Mouse (Mus musculus): ENCODE data around the gene Phf19. TPM values are rescaled to one million over a fixed set of nuclear protein-coding genes. Genes with fewer than 3 reads are reported as not detected.

Phf19 gene
- polyA plus RNA-seq, 1 experiment from 2014 or later, result 0.32 TPM

GRCm38 (mm10) chr2:34906861-34907604 lies 6.8 kb downstream of the Phf19 start:
- DNase-seq (ENCODE audit: low spot score), result no peak
- WGBS, result 53% methylated on average over 12 of the region's 12 CpGs

GRCm38 (mm10) chr2:34906426-34906825 lies 7.4 kb downstream of the Phf19 start:
- H3K27me3 ChIP-seq (ENCODE audit: control insufficient read depth, insufficient read depth, low read length), result peaks cover 11% of the 10 kb centered on the region
- H3K4me1 ChIP-seq (ENCODE audit: control insufficient read depth, insufficient read depth, low read length), result 0 out of 2 replicates have a peak, but pooled peaks cover 7% of the 10 kb centered on the region
- H3K36me3 ChIP-seq (ENCODE audit: control insufficient read depth, insufficient read depth, low read length), result no peaks in the 10 kb centered on the region
- no peaks in the 10 kb centered on the region for H3K9me3 ChIP-seq (ENCODE audit: control insufficient read depth, low read length)
- no peak for DNase-seq (ENCODE audit: low spot score)
- no peak overlapping the region for H3K4me3 ChIP-seq (ENCODE audit: low read depth, low read length)
- H3K9ac ChIP-seq (ENCODE audit: low read length), result no peak overlapping the region
- no peak overlapping the region for H3K4me2 ChIP-seq (ENCODE audit: low read depth, severe bottlenecking)
- 44% methylated on average over 6 of the region's 6 CpGs for WGBS
- H3K27ac ChIP-seq (replicated peaks; ENCODE audit: low read depth, low read length), result no peak overlapping the region
- ATAC-seq (ENCODE audit: insufficient number of reproducible peaks, low FRiP score, low TSS enrichment, low read depth), result no peak

More at GRCm38 (mm10) chr2:34906861-34907604, 6.8 kb downstream of the Phf19 start:
- Histone ChIP-seq H3K27me3 (ENCODE audit: control insufficient read depth, insufficient read depth, low read length) (peaks cover 17% of the 10 kb centered on the region), H3K27ac (replicated peaks; ENCODE audit: low read depth, low read length) (no peak overlapping the region), H3K4me3 (ENCODE audit: low read depth, low read length) (no peak overlapping the region), H3K4me1 (ENCODE audit: control insufficient read depth, insufficient read depth, low read length) (0 out of 2 replicates have a peak, but pooled peaks cover 7% of the 10 kb centered on the region), H3K36me3 (ENCODE audit: control insufficient read depth, insufficient read depth, low read length) (no peaks in the 10 kb centered on the region), H3K9ac (ENCODE audit: low read length) (no peak overlapping the region), H3K9me3 (ENCODE audit: control insufficient read depth, low read length) (no peaks in the 10 kb centered on the region), H3K4me2 (ENCODE audit: low read depth, severe bottlenecking) (no peak overlapping the region)
- no peak for ATAC-seq (ENCODE audit: insufficient number of reproducible peaks, low FRiP score, low TSS enrichment, low read depth)

GRCm38 (mm10) chr2:34904849-34905542 lies 8.8 kb downstream of the Phf19 start:
- Histone ChIP-seq H3K9me3 (ENCODE audit: control insufficient read depth, low read length) (no peaks in the 10 kb centered on the region), H3K27me3 (ENCODE audit: control insufficient read depth, insufficient read depth, low read length) (peaks cover 7% of the 10 kb centered on the region; the same call in 1 of the 2 replicates), H3K4me1 (ENCODE audit: control insufficient read depth, insufficient read depth, low read length) (0 out of 2 replicates have a peak, but pooled peaks cover 7% of the 10 kb centered on the region), H3K27ac (replicated peaks; ENCODE audit: low read depth, low read length) (no peak overlapping the region), H3K9ac (ENCODE audit: low read length) (no peak overlapping the region), H3K4me3 (ENCODE audit: low read depth, low read length) (peak overlapping the region; percentile 15), H3K4me2 (ENCODE audit: low read depth, severe bottlenecking) (peak overlapping the region; percentile 45), H3K36me3 (ENCODE audit: control insufficient read depth, insufficient read depth, low read length) (no peaks in the 10 kb centered on the region)
- WGBS, result under 1% methylated on average over 34 of the region's 34 CpGs
- ATAC-seq (ENCODE audit: insufficient number of reproducible peaks, low FRiP score, low TSS enrichment, low read depth) (peak; percentile 96), DNase-seq (ENCODE audit: low spot score) (peak; percentile 96)

GRCm38 (mm10) chr2:34903652-34904405 lies 10.0 kb downstream of the Phf19 start:
- no peaks in the 10 kb centered on the region for H3K9me3 ChIP-seq (ENCODE audit: control insufficient read depth, low read length)
- H3K27ac ChIP-seq (replicated peaks; ENCODE audit: low read depth, low read length), result no peak overlapping the region
- ATAC-seq (ENCODE audit: insufficient number of reproducible peaks, low FRiP score, low TSS enrichment, low read depth), result no peak
- no peaks in the 10 kb centered on the region for H3K36me3 ChIP-seq (ENCODE audit: control insufficient read depth, insufficient read depth, low read length)
- no peak overlapping the region for H3K4me3 ChIP-seq (ENCODE audit: low read depth, low read length)
- H3K27me3 ChIP-seq (ENCODE audit: control insufficient read depth, insufficient read depth, low read length), result peaks cover 7% of the 10 kb centered on the region; the same call in 1 of the 2 replicates
- WGBS, result 63% methylated on average over 4 of the region's 4 CpGs
- H3K4me2 ChIP-seq (ENCODE audit: low read depth, severe bottlenecking), result no peak overlapping the region
- DNase-seq (ENCODE audit: low spot score), result no peak
- H3K4me1 ChIP-seq (ENCODE audit: control insufficient read depth, insufficient read depth, low read length), result 0 out of 2 replicates have a peak, but pooled peaks cover 7% of the 10 kb centered on the region
- no peak overlapping the region for H3K9ac ChIP-seq (ENCODE audit: low read length)

GRCm38 (mm10) chr2:34903191-34903590 lies 10.6 kb downstream of the Phf19 start:
- H3K4me1 ChIP-seq (ENCODE audit: control insufficient read depth, insufficient read depth, low read length), result 0 out of 2 replicates have a peak, but pooled peaks cover 7% of the 10 kb centered on the region
- no peak for DNase-seq (ENCODE audit: low spot score)
- ATAC-seq (ENCODE audit: insufficient number of reproducible peaks, low FRiP score, low TSS enrichment, low read depth), result no peak
- H3K9ac ChIP-seq (ENCODE audit: low read length), result no peak overlapping the region
- peaks cover 9% of the 10 kb centered on the region; the same call in 1 of the 2 replicates for H3K27me3 ChIP-seq (ENCODE audit: control insufficient read depth, insufficient read depth, low read length)
- no peak overlapping the region for H3K27ac ChIP-seq (replicated peaks; ENCODE audit: low read depth, low read length)
- no peaks in the 10 kb centered on the region for H3K9me3 ChIP-seq (ENCODE audit: control insufficient read depth, low read length)
- no peak overlapping the region for H3K4me2 ChIP-seq (ENCODE audit: low read depth, severe bottlenecking)
- WGBS, result 88% methylated on average over 7 of the region's 7 CpGs
- no peaks in the 10 kb centered on the region for H3K36me3 ChIP-seq (ENCODE audit: control insufficient read depth, insufficient read depth, low read length)
- H3K4me3 ChIP-seq (ENCODE audit: low read depth, low read length), result no peak overlapping the region

- no peak for ATAC-seq (ENCODE audit: insufficient number of reproducible peaks, low FRiP score, low TSS enrichment, low read depth)
- H3K27me3 ChIP-seq (ENCODE audit: control insufficient read depth, insufficient read depth, low read length), result peaks cover 9% of the 10 kb centered on the region; the same call in 1 of the 2 replicates
Observed at GRCm38 (mm10) chr2:34902731-34903130, 11.1 kb downstream of the Phf19 start.

GRCm38 (mm10) chr2:34901726-34902125 lies 12.1 kb downstream of the Phf19 start:
- Histone ChIP-seq H3K4me1 (ENCODE audit: control insufficient read depth, insufficient read depth, low read length) (0 out of 2 replicates have a peak, but pooled peaks cover 7% of the 10 kb centered on the region), H3K4me2 (ENCODE audit: low read depth, severe bottlenecking) (no peak overlapping the region), H3K27me3 (ENCODE audit: control insufficient read depth, insufficient read depth, low read length) (peaks cover 7% of the 10 kb centered on the region; the same call in 1 of the 2 replicates), H3K36me3 (ENCODE audit: control insufficient read depth, insufficient read depth, low read length) (no peaks in the 10 kb centered on the region), H3K4me3 (ENCODE audit: low read depth, low read length) (no peak overlapping the region), H3K9ac (ENCODE audit: low read length) (no peak overlapping the region), H3K27ac (replicated peaks; ENCODE audit: low read depth, low read length) (no peak overlapping the region), H3K9me3 (ENCODE audit: control insufficient read depth, low read length) (no peaks in the 10 kb centered on the region)
- WGBS, result 78% methylated on average over 4 of the region's 4 CpGs
- no peak for DNase-seq (ENCODE audit: low spot score)
- ATAC-seq (ENCODE audit: insufficient number of reproducible peaks, low FRiP score, low TSS enrichment, low read depth), result no peak

More at GRCm38 (mm10) chr2:34902731-34903130, 11.1 kb downstream of the Phf19 start:
- WGBS, result 86% methylated on average over 6 of the region's 6 CpGs
- Histone ChIP-seq H3K4me3 (ENCODE audit: low read depth, low read length) (no peak overlapping the region), H3K27ac (replicated peaks; ENCODE audit: low read depth, low read length) (no peak overlapping the region), H3K9me3 (ENCODE audit: control insufficient read depth, low read length) (no peaks in the 10 kb centered on the region), H3K36me3 (ENCODE audit: control insufficient read depth, insufficient read depth, low read length) (no peaks in the 10 kb centered on the region), H3K4me1 (ENCODE audit: control insufficient read depth, insufficient read depth, low read length) (0 out of 2 replicates have a peak, but pooled peaks cover 7% of the 10 kb centered on the region), H3K9ac (ENCODE audit: low read length) (no peak overlapping the region), H3K4me2 (ENCODE audit: low read depth, severe bottlenecking) (no peak overlapping the region)
- DNase-seq (ENCODE audit: low spot score), result no peak

GRCm38 (mm10) chr2:34900412-34900811 lies 13.4 kb downstream of the Phf19 start:
- no peak overlapping the region for H3K9ac ChIP-seq (ENCODE audit: low read length)
- no peaks in the 10 kb centered on the region for H3K9me3 ChIP-seq (ENCODE audit: control insufficient read depth, low read length)
- H3K4me3 ChIP-seq (ENCODE audit: low read depth, low read length), result no peak overlapping the region
- 0 out of 2 replicates have a peak, but pooled peaks cover 7% of the 10 kb centered on the region for H3K4me1 ChIP-seq (ENCODE audit: control insufficient read depth, insufficient read depth, low read length)
- ATAC-seq (ENCODE audit: insufficient number of reproducible peaks, low FRiP score, low TSS enrichment, low read depth) (no peak), DNase-seq (ENCODE audit: low spot score) (no peak)
- no peak overlapping the region for H3K4me2 ChIP-seq (ENCODE audit: low read depth, severe bottlenecking)
- H3K27ac ChIP-seq (replicated peaks; ENCODE audit: low read depth, low read length), result no peak overlapping the region
- WGBS, result 86% methylated on average over 1 of the region's 1 CpGs
- H3K36me3 ChIP-seq (ENCODE audit: control insufficient read depth, insufficient read depth, low read length), result no peaks in the 10 kb centered on the region
- 0 out of 2 replicates have a peak, but pooled peaks cover 2% of the 10 kb centered on the region for H3K27me3 ChIP-seq (ENCODE audit: control insufficient read depth, insufficient read depth, low read length)
